Mouse (Mus musculus): ENCODE data around the gene Npepps.

- TF ChIP-seq POLR2A (IDR thresholded peaks at IDR 0.05; ENCODE audit: insufficient read depth, low read depth, low read length) (no peak), CTCF (IDR thresholded peaks at IDR 0.05) (no peak), EP300 (IDR thresholded peaks at IDR 0.05; ENCODE audit: insufficient read depth, low read depth, low read length) (no peak)
These were observed 91.8 kb downstream of the Npepps start for GRCm38 (mm10) chr11:97188643-97188955.

Data from heart, adult 2 months (tissue).